Mouse (Mus musculus): ENCODE data around the gene Xpr1. TPM values are rescaled to one million over a fixed set of nuclear protein-coding genes. Genes with fewer than 3 reads are reported as not detected.

Xpr1 gene
- total RNA-seq (2017) = 42.1 to 64.1 TPM (median 60.5 TPM) in 3 replicates

- ATAC-seq (replicated peaks; ENCODE audit: insufficient number of reproducible peaks, low FRiP score, low TSS enrichment, poor library complexity, severe bottlenecking) = peak; percentile 89
These were observed at the start of gene Xpr1 for GRCm38 (mm10) chr1:155416701-155417677. TSS of gene Xpr1 (minus strand) at chr1:155417415.

GRCm38 (mm10) chr1:155463442-155463841 is 46.2 kb upstream of the Xpr1 start:
- ATAC-seq (replicated peaks; ENCODE audit: insufficient number of reproducible peaks, low FRiP score, low TSS enrichment, poor library complexity, severe bottlenecking) = no peak

GRCm38 (mm10) chr1:155462582-155462981 is 45.4 kb upstream of the Xpr1 start:
- no peak for ATAC-seq (replicated peaks; ENCODE audit: insufficient number of reproducible peaks, low FRiP score, low TSS enrichment, poor library complexity, severe bottlenecking)

- no peak for ATAC-seq (replicated peaks; ENCODE audit: insufficient number of reproducible peaks, low FRiP score, low TSS enrichment, poor library complexity, severe bottlenecking)
These were observed 40.3 kb upstream of the Xpr1 start for GRCm38 (mm10) chr1:155457532-155457931.

- no peak for ATAC-seq (replicated peaks; ENCODE audit: insufficient number of reproducible peaks, low FRiP score, low TSS enrichment, poor library complexity, severe bottlenecking)
These were observed 36.0 kb upstream of the Xpr1 start for GRCm38 (mm10) chr1:155453180-155453579.

- ATAC-seq (replicated peaks; ENCODE audit: insufficient number of reproducible peaks, low FRiP score, low TSS enrichment, poor library complexity, severe bottlenecking) = no peak
These were observed 31.7 kb upstream of the Xpr1 start for GRCm38 (mm10) chr1:155448932-155449331.

- no peak for ATAC-seq (replicated peaks; ENCODE audit: insufficient number of reproducible peaks, low FRiP score, low TSS enrichment, poor library complexity, severe bottlenecking)
These were observed 30.1 kb upstream of the Xpr1 start for GRCm38 (mm10) chr1:155447277-155447676.

GRCm38 (mm10) chr1:155443115-155443514 is 25.9 kb upstream of the Xpr1 start:
- no peak for ATAC-seq (replicated peaks; ENCODE audit: insufficient number of reproducible peaks, low FRiP score, low TSS enrichment, poor library complexity, severe bottlenecking)

- ATAC-seq (replicated peaks; ENCODE audit: insufficient number of reproducible peaks, low FRiP score, low TSS enrichment, poor library complexity, severe bottlenecking) = no peak
These were observed 25.3 kb upstream of the Xpr1 start for GRCm38 (mm10) chr1:155442521-155443001.

- no peak for ATAC-seq (replicated peaks; ENCODE audit: insufficient number of reproducible peaks, low FRiP score, low TSS enrichment, poor library complexity, severe bottlenecking)
These were observed 22.3 kb upstream of the Xpr1 start for GRCm38 (mm10) chr1:155439551-155439950.

GRCm38 (mm10) chr1:155438525-155438924 is 21.3 kb upstream of the Xpr1 start:
- ATAC-seq (replicated peaks; ENCODE audit: insufficient number of reproducible peaks, low FRiP score, low TSS enrichment, poor library complexity, severe bottlenecking) = no peak

GRCm38 (mm10) chr1:155429304-155429703 is 12.1 kb upstream of the Xpr1 start:
- no peak for ATAC-seq (replicated peaks; ENCODE audit: insufficient number of reproducible peaks, low FRiP score, low TSS enrichment, poor library complexity, severe bottlenecking)

- no peak for ATAC-seq (replicated peaks; ENCODE audit: insufficient number of reproducible peaks, low FRiP score, low TSS enrichment, poor library complexity, severe bottlenecking)
These were observed 10.1 kb upstream of the Xpr1 start for GRCm38 (mm10) chr1:155427126-155427865.

- ATAC-seq (replicated peaks; ENCODE audit: insufficient number of reproducible peaks, low FRiP score, low TSS enrichment, poor library complexity, severe bottlenecking) = peak; percentile 46; the same call in 1 of the 2 replicates
These were observed 8.6 kb upstream of the Xpr1 start for GRCm38 (mm10) chr1:155425743-155426315.

- ATAC-seq (replicated peaks; ENCODE audit: insufficient number of reproducible peaks, low FRiP score, low TSS enrichment, poor library complexity, severe bottlenecking) = no peak
These were observed 8.1 kb upstream of the Xpr1 start for GRCm38 (mm10) chr1:155425285-155425684.

- no peak for ATAC-seq (replicated peaks; ENCODE audit: insufficient number of reproducible peaks, low FRiP score, low TSS enrichment, poor library complexity, severe bottlenecking)
These were observed 6.6 kb upstream of the Xpr1 start for GRCm38 (mm10) chr1:155423801-155424200.

GRCm38 (mm10) chr1:155422022-155422421 is 4.8 kb upstream of the Xpr1 start:
- ATAC-seq (replicated peaks; ENCODE audit: insufficient number of reproducible peaks, low FRiP score, low TSS enrichment, poor library complexity, severe bottlenecking) = no peak

GRCm38 (mm10) chr1:155416147-155416700 is 991 bp downstream of the Xpr1 start:
- no peak for ATAC-seq (replicated peaks; ENCODE audit: insufficient number of reproducible peaks, low FRiP score, low TSS enrichment, poor library complexity, severe bottlenecking)

GRCm38 (mm10) chr1:155415421-155415820 is 1.8 kb downstream of the Xpr1 start:
- no peak for ATAC-seq (replicated peaks; ENCODE audit: insufficient number of reproducible peaks, low FRiP score, low TSS enrichment, poor library complexity, severe bottlenecking)

Data from monocyte, adult 5-6 weeks (primary cell).